Mouse (Mus musculus): ENCODE measurements around the gene Lsamp. TPM values are rescaled to one million over a fixed set of nuclear protein-coding genes. Genes with fewer than 3 reads are reported as not detected.

Lsamp gene
- polyA plus RNA-seq, 1 experiment from 2014 or later: 10.0 TPM

DNA sequence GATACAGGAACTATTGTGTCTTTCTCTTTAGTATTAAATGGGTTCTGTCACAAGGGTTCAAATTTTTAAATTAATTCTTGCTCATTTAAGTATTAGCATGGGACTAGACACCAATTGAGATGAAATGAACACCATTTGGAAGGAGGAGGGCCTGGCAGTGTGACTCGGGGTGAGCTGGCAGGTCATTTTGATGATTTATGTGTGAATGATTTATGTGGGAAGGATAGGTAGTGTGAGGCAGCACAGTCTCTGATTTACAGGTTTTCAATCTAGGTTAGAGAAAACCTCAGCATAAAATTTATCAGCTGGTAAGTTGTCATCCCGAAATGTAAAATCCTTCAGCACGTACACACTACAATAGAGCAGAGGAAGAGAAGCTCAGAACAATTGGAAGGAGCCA is 729.6 kb downstream of the Lsamp start:
- H3K4me2 ChIP-seq: no peak overlapping the region
- H3K27ac ChIP-seq: no peak overlapping the region
- no peaks in the 10 kb centered on the region for H3K4me1 ChIP-seq
- no peaks in the 10 kb centered on the region for H3K27me3 ChIP-seq
- no peak overlapping the region for H3K4me3 ChIP-seq
- H3K9me3 ChIP-seq: no peaks in the 10 kb centered on the region
- 44% methylated on average over 3 of the region's 3 CpGs for WGBS
- H3K9ac ChIP-seq: no peak overlapping the region
- no peaks in the 10 kb centered on the region for H3K36me3 ChIP-seq
- no peak for ATAC-seq (ENCODE audit: insufficient number of reproducible peaks, low FRiP score, low TSS enrichment, low read depth)

DNA sequence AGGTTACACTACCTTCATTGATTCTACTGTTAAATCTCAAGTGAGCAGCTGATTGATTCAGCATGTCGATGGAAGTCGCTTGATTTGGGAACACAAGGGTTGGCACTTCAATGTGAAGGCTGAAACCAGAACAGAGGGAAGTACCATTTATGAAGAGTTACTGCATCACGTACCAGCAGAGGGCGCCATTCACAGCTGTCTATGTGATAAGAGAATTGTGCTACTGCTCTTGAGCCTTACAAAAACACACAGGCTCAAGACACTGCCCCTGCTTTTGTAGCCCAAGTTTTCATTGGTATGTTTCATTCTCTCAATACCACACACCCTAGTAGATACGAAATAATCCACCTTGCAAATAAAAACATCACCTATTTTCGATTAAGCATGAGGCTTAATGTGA is 754.9 kb downstream of the Lsamp start:
- WGBS: 41% methylated on average over 6 of the region's 6 CpGs
- Histone ChIP-seq H3K9ac (no peak overlapping the region), H3K27me3 (no peaks in the 10 kb centered on the region)

DNA sequence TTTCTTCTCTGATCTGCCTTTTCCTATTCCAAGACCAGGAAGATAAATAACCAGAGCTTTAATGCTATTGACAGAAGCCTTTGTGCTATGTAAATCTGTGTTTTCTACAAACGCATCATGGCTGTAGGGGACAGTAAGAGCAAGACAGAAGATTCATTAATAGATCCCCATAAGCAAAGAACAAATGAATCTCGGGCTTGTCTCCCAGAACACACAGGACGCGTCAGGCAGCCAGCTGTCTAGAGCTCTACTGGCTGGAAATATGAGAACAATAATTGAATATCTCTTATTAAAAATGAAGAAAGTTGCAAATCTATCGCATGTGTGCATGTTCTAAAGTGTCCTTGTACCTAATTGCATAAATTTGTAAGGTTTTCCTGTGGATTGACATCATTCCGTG is 755.6 kb downstream of the Lsamp start:
- Histone ChIP-seq H3K36me3 (no peaks in the 10 kb centered on the region), H3K9ac (no peak overlapping the region), H3K4me2 (no peak overlapping the region), H3K4me1 (no peaks in the 10 kb centered on the region), H3K9me3 (no peaks in the 10 kb centered on the region), H3K4me3 (no peak overlapping the region), H3K27me3 (no peaks in the 10 kb centered on the region), H3K27ac (no peak overlapping the region)
- ATAC-seq (ENCODE audit: insufficient number of reproducible peaks, low FRiP score, low TSS enrichment, low read depth): no peak
- WGBS: 75% methylated on average over 6 of the region's 6 CpGs

More for the DNA sequence above, 754.9 kb downstream of the Lsamp start:
- Histone ChIP-seq H3K4me2 (no peak overlapping the region), H3K36me3 (no peaks in the 10 kb centered on the region), H3K27ac (no peak overlapping the region), H3K4me3 (no peak overlapping the region), H3K9me3 (no peaks in the 10 kb centered on the region), H3K4me1 (no peaks in the 10 kb centered on the region)
- no peak for ATAC-seq (ENCODE audit: insufficient number of reproducible peaks, low FRiP score, low TSS enrichment, low read depth)

DNA sequence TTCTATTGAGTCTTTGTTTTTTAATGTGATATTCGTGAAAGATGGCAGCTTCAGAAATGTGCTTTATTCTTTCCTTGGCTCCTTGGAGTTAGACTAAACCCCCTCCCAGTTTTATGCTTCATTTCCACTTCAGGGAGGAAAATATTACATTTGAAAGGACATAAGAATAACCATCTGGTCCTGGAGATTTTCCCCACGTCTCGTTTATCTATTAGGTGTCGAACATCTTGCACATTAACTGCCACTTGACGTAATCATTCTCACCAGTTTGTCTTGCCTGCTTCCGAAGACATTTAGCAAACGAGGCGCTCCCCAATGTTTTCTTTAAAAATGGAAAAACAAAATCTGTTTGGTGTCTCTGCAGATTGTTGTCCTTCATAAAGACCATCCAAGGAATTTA is 756.1 kb downstream of the Lsamp start:
- no peaks in the 10 kb centered on the region for H3K36me3 ChIP-seq
- H3K9ac ChIP-seq: no peak overlapping the region
- ATAC-seq (ENCODE audit: insufficient number of reproducible peaks, low FRiP score, low TSS enrichment, low read depth): no peak
- H3K4me1 ChIP-seq: no peaks in the 10 kb centered on the region
- no peak overlapping the region for H3K27ac ChIP-seq
- 76% methylated on average over 8 of the region's 8 CpGs for WGBS
- no peaks in the 10 kb centered on the region for H3K9me3 ChIP-seq
- no peak overlapping the region for H3K4me2 ChIP-seq
- no peak overlapping the region for H3K4me3 ChIP-seq
- no peaks in the 10 kb centered on the region for H3K27me3 ChIP-seq

DNA sequence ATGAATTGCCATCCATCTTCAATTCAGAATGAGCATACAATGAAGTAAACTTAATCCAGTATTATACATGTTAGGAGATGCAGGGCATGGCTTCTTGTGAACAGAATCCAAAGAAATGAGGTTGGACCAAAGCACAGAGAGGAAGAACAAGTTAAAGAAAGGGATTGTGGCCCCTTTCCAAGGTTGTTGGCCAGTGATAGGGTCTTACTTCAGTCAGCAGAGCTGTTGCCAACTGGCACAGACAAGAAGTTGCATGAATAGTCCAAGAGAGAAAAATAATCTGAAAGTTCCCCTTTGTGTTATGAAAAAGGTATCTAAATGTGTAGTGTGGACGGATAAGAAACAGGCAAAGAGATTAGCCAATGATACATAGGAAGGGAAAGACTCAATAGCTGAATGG is 843.0 kb downstream of the Lsamp start:
- ATAC-seq (ENCODE audit: insufficient number of reproducible peaks, low FRiP score, low TSS enrichment, low read depth): no peak

DNA sequence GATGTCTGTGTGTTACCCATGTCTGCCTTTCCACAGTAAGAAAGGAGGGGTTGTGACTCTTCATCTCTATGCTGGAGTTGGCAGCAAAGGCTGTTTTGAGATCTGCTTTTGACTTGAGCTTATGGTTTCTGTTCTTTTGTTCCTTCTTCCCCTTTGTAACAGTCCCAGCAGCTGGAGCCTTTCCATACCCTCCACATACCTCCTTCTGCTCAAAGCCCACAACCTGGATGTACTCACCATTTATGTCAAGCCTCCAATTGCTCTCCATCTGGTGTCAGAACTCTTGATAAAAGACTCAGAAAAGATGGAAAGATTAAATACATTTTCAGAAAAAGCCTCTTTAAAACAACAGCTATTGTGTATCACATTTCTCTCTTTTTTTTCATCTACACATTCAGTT is 847.4 kb downstream of the Lsamp start:
- Histone ChIP-seq H3K27ac (no peak overlapping the region), H3K4me1 (no peaks in the 10 kb centered on the region), H3K9ac (no peak overlapping the region), H3K4me2 (no peak overlapping the region), H3K27me3 (no peaks in the 10 kb centered on the region), H3K4me3 (no peak overlapping the region), H3K9me3 (no peaks in the 10 kb centered on the region), H3K36me3 (no peaks in the 10 kb centered on the region)
- no peak for ATAC-seq (ENCODE audit: insufficient number of reproducible peaks, low FRiP score, low TSS enrichment, low read depth)

More for the DNA sequence above, 843.0 kb downstream of the Lsamp start:
- Histone ChIP-seq H3K4me2 (no peak overlapping the region), H3K9me3 (no peaks in the 10 kb centered on the region), H3K27ac (no peak overlapping the region), H3K36me3 (no peaks in the 10 kb centered on the region), H3K27me3 (no peaks in the 10 kb centered on the region), H3K9ac (no peak overlapping the region), H3K4me1 (no peaks in the 10 kb centered on the region), H3K4me3 (no peak overlapping the region)
- 60% methylated on average over 1 of the region's 1 CpGs for WGBS

DNA sequence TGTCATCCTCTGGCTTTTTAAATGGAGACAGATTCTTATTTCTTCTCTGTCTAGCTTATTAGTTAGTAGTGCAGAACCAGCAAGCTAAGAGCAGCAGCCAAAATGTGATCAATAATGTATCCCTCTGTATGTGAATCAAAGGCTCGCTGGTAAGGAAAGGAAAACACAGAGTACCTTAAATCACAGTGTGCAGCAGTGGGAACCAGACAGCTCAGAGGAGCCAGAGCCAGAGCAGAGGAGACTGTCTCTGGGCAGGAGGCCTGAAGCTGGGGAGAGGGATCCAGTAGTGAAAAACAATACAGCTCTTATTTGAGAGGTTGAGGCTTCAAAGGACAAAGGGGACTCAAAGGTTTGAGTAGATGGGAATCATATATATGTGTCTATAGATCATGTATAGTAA is 857.6 kb downstream of the Lsamp start:
- H3K27ac ChIP-seq: no peak overlapping the region
- H3K27me3 ChIP-seq: no peaks in the 10 kb centered on the region
- H3K36me3 ChIP-seq: no peaks in the 10 kb centered on the region
- H3K4me3 ChIP-seq: no peak overlapping the region
- ATAC-seq (ENCODE audit: insufficient number of reproducible peaks, low FRiP score, low TSS enrichment, low read depth): no peak
- H3K9ac ChIP-seq: no peak overlapping the region
- no peaks in the 10 kb centered on the region for H3K9me3 ChIP-seq
- 67% methylated on average over 1 of the region's 1 CpGs for WGBS
- H3K4me2 ChIP-seq: no peak overlapping the region
- no peaks in the 10 kb centered on the region for H3K4me1 ChIP-seq

DNA sequence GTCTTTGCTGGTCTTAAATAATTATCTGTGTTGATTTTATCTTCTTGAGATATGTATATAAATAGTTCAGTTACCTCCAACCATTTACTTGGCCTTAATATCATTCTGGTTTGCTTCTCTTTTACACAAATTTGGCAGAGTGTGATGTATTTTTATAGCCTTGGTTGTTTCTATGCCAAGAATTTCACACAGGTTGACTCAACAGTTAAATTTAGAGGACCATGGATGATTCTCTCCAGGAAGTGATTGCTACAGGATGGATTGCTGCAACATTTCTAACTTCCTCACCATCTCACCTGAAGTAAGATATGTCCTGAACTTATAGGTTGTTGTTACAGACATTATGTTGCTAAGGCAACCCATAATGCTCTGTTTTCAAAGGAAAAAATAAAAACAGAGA is 882.6 kb downstream of the Lsamp start:
- Histone ChIP-seq H3K9me3 (no peaks in the 10 kb centered on the region), H3K4me2 (no peak overlapping the region), H3K36me3 (no peaks in the 10 kb centered on the region), H3K27me3 (no peaks in the 10 kb centered on the region), H3K9ac (no peak overlapping the region), H3K4me3 (no peak overlapping the region), H3K27ac (no peak overlapping the region), H3K4me1 (no peaks in the 10 kb centered on the region)
- no peak for ATAC-seq (ENCODE audit: insufficient number of reproducible peaks, low FRiP score, low TSS enrichment, low read depth)

DNA sequence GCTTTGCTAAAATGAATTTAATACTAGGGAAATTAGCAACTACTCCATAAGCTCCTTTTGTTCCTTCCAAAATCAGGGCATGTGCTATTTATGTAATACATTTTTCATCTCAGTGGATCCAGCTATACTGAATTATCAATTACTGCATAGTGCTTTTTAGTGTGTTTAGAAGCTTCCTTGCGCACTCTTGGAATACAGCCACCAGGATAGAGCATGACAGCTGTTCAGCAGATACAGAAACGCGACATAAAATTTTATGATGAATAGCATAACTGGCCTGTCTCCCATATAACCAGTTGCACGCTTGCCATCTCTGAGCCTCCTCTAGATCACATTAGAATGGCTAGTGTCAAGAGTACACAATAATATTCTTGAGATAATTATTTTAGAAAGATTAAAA is 894.1 kb downstream of the Lsamp start:
- Histone ChIP-seq H3K4me1 (no peaks in the 10 kb centered on the region), H3K4me3 (no peak overlapping the region), H3K36me3 (no peaks in the 10 kb centered on the region), H3K9me3 (no peaks in the 10 kb centered on the region; the same call in 1 of the 2 replicates), H3K9ac (no peak overlapping the region), H3K4me2 (no peak overlapping the region), H3K27me3 (no peaks in the 10 kb centered on the region), H3K27ac (no peak overlapping the region)
- WGBS: 53% methylated on average over 4 of the region's 4 CpGs
- ATAC-seq (ENCODE audit: insufficient number of reproducible peaks, low FRiP score, low TSS enrichment, low read depth): no peak

DNA sequence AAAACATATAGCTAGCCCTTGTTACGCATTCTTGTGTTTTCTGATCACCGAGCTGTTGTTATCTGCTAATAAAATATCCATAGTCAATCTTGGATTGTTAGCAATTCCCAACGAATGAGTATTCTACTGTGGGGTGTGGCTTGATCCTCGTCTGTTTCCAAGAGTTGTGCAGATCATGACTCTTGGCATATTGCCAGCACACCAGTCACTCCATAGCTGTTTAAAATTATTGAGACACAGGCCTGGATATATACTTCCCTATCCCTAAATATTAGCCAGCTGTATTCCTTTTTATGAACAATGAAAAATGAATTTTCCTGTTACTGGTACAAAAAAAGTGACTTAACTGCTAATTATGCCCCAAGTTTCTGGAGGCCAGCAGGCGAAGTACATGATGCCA is 897.8 kb downstream of the Lsamp start:
- Histone ChIP-seq H3K4me3 (no peak overlapping the region), H3K4me1 (no peaks in the 10 kb centered on the region), H3K9ac (no peak overlapping the region), H3K27ac (no peak overlapping the region), H3K27me3 (no peaks in the 10 kb centered on the region), H3K9me3 (no peaks in the 10 kb centered on the region; the same call in 1 of the 2 replicates), H3K4me2 (no peak overlapping the region), H3K36me3 (no peaks in the 10 kb centered on the region)
- ATAC-seq (ENCODE audit: insufficient number of reproducible peaks, low FRiP score, low TSS enrichment, low read depth): no peak; the same call in 1 of the 2 replicates
- 47% methylated on average over 5 of the region's 5 CpGs for WGBS

DNA sequence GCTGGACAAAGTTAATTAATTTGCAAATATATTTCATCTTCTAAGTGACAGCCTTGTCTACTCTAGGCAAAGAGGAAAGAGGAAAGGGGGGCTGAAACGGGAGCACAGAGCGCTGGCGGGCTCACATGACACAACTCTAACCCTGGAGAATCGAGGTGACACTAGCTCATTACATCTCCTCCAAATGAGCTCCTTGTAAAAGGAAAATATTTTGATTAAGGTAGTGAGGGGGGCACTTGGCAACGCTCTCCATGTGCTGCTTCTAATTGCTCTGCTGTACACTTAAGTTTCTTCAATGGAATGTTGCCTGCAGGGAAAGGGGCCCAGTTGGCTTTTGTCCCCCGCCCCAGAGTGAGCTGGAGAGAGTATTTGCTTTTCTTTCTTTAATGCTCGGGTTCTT is 907.2 kb downstream of the Lsamp start:
- H3K4me3 ChIP-seq: no peak overlapping the region
- WGBS: 24% methylated on average over 7 of the region's 7 CpGs
- no peaks in the 10 kb centered on the region for H3K4me1 ChIP-seq
- no peaks in the 10 kb centered on the region for H3K9me3 ChIP-seq
- H3K36me3 ChIP-seq: no peaks in the 10 kb centered on the region
- no peak overlapping the region for H3K27ac ChIP-seq
- no peaks in the 10 kb centered on the region for H3K27me3 ChIP-seq
- H3K9ac ChIP-seq: no peak overlapping the region
- no peak for ATAC-seq (ENCODE audit: insufficient number of reproducible peaks, low FRiP score, low TSS enrichment, low read depth)
- no peak overlapping the region for H3K4me2 ChIP-seq

DNA sequence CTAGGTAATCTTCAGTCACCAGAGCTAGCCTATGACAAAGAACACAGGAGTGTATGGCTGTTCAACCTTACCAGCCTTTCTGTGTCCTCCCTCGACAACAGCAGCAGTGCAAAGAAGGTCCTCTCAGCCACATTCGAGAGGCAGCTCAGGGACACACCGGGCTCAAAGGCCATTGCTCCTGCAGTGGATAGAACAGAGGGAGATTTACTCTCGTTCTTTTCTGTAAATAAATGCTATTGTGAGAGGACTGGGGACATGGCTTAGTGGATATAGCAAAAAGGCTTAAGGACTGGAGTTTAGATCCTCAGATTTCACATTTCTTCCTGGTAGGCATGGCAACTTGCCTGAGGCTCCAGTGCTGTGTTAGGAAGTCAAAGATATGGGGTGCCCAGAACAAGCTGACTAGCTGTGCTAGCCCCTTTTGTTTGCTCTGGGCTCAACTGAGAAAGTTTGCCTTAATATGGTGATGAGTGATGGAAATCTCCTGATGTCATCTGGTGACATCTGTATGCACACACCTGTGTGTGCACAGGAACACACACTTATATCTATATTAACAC is 913.7 kb downstream of the Lsamp start:
- H3K4me2 ChIP-seq: no peak overlapping the region
- no peak overlapping the region for H3K27ac ChIP-seq
- H3K4me1 ChIP-seq: no peaks in the 10 kb centered on the region
- H3K36me3 ChIP-seq: no peaks in the 10 kb centered on the region
- no peaks in the 10 kb centered on the region for H3K9me3 ChIP-seq
- no peaks in the 10 kb centered on the region for H3K27me3 ChIP-seq
- H3K4me3 ChIP-seq: no peak overlapping the region
- ATAC-seq (ENCODE audit: insufficient number of reproducible peaks, low FRiP score, low TSS enrichment, low read depth): no peak
- no peak overlapping the region for H3K9ac ChIP-seq
- WGBS: 77% methylated on average over 4 of the region's 4 CpGs

DNA sequence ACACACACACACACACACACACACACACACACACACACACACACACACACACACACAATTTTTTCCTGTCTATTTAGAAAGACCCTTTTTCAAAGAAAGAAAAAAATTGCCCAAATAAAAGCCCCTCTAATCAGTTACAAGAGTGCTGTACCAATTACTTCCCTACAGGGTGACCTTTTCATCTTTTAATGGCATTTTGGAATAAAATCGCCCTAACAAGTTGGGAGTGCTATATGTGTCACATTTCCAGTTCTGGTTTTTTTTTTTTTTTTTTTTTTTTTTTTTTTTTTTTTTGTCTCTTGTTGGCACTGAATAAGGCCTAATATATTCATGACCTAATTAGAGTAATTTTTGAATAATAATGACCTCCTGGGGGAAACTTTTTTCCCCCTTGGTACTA is 923.7 kb downstream of the Lsamp start:
- Histone ChIP-seq H3K4me3 (no peak overlapping the region), H3K27me3 (no peaks in the 10 kb centered on the region), H3K4me1 (no peaks in the 10 kb centered on the region), H3K4me2 (no peak overlapping the region), H3K9ac (no peak overlapping the region), H3K36me3 (no peaks in the 10 kb centered on the region), H3K9me3 (no peaks in the 10 kb centered on the region), H3K27ac (no peak overlapping the region)
- 19% methylated on average over 1 of the region's 1 CpGs for WGBS
- no peak for ATAC-seq (ENCODE audit: insufficient number of reproducible peaks, low FRiP score, low TSS enrichment, low read depth)

All from limb, embryonic 15.5 days (tissue).